Mouse (Mus musculus): ENCODE results near the gene Naa35. TPM values are rescaled to one million over a fixed set of nuclear protein-coding genes. Genes with fewer than 3 reads are reported as not detected.

Gene Naa35
- polyA plus RNA-seq, 1 experiment from 2014 or later, result 130 TPM

- H3K27me3 ChIP-seq, result no peaks in the 10 kb centered on the region
- no peak overlapping the region for H3K4me3 ChIP-seq
- H3K4me1 ChIP-seq (replicated peaks), result no peaks in the 10 kb centered on the region
- no peak overlapping the region for H3K9ac ChIP-seq
- no peaks in the 10 kb centered on the region for H3K9me3 ChIP-seq
- H3K36me3 ChIP-seq, result peaks cover 82% of the 10 kb centered on the region
- H3K4me2 ChIP-seq, result no peak overlapping the region
- WGBS, result 85% methylated on average over 4 of the region's 4 CpGs
- no peak overlapping the region for H3K27ac ChIP-seq (replicated peaks)
- ATAC-seq (ENCODE audit: low read depth), result no peak
These were observed 30.5 kb downstream of the Naa35 start for GRCm38 (mm10) chr13:59615554-59615953.

DNA sequence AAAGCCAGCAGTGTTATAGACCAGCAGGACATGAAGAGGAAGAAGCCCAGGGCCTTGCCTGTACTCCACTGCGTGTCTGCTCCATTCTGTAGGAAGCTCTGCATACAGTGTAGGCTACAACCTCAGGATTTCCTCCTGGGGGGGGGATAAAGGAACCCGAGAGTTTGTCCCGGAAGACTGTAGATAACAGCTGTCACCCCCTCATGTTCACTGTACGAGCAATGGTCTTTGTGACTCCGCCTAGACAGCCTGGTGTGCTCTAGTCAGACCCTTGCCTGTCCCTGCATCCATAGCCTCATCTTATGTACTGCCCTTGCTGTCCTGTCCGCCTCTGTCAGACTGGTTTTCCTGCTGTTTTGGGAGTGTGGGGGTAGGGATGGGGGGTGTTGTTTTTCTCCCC, 33.4 kb downstream of the Naa35 start:
- H3K4me3 ChIP-seq, result no peak overlapping the region
- peaks cover 82% of the 10 kb centered on the region for H3K36me3 ChIP-seq
- no peaks in the 10 kb centered on the region for H3K4me1 ChIP-seq (replicated peaks)
- no peak overlapping the region for H3K4me2 ChIP-seq
- H3K9me3 ChIP-seq, result no peaks in the 10 kb centered on the region
- H3K9ac ChIP-seq, result no peak overlapping the region
- H3K27me3 ChIP-seq, result no peaks in the 10 kb centered on the region
- 87% methylated on average over 6 of the region's 6 CpGs for WGBS
- ATAC-seq (ENCODE audit: low read depth), result no peak
- no peak overlapping the region for H3K27ac ChIP-seq (replicated peaks)

- Histone ChIP-seq H3K9me3 (no peaks in the 10 kb centered on the region), H3K4me3 (no peak overlapping the region), H3K9ac (no peak overlapping the region), H3K4me1 (replicated peaks) (no peaks in the 10 kb centered on the region), H3K27me3 (no peaks in the 10 kb centered on the region), H3K36me3 (peaks cover 88% of the 10 kb centered on the region), H3K27ac (replicated peaks) (no peak overlapping the region), H3K4me2 (no peak overlapping the region)
- no peak for ATAC-seq (ENCODE audit: low read depth)
- 95% methylated on average over 7 of the region's 7 CpGs for WGBS
These were observed 36.8 kb downstream of the Naa35 start for GRCm38 (mm10) chr13:59621643-59622489.

- H3K36me3 ChIP-seq, result peaks cover 88% of the 10 kb centered on the region
- ATAC-seq (ENCODE audit: low read depth), result no peak
- no peak overlapping the region for H3K9ac ChIP-seq
These were observed 39.3 kb downstream of the Naa35 start for GRCm38 (mm10) chr13:59624389-59624788.

GRCm38 (mm10) chr13:59624903-59625302, 39.8 kb downstream of the Naa35 start:
- Histone ChIP-seq H3K27me3 (no peaks in the 10 kb centered on the region), H3K36me3 (peaks cover 91% of the 10 kb centered on the region), H3K4me3 (no peak overlapping the region), H3K4me1 (replicated peaks) (no peaks in the 10 kb centered on the region), H3K4me2 (no peak overlapping the region), H3K9me3 (no peaks in the 10 kb centered on the region), H3K27ac (replicated peaks) (no peak overlapping the region), H3K9ac (no peak overlapping the region)
- WGBS, result 92% methylated on average over 5 of the region's 5 CpGs
- ATAC-seq (ENCODE audit: low read depth), result no peak

More at GRCm38 (mm10) chr13:59624389-59624788, 39.3 kb downstream of the Naa35 start:
- H3K9me3 ChIP-seq, result no peaks in the 10 kb centered on the region
- 88% methylated on average over 3 of the region's 3 CpGs for WGBS
- H3K4me2 ChIP-seq, result no peak overlapping the region
- H3K27ac ChIP-seq (replicated peaks), result no peak overlapping the region
- no peaks in the 10 kb centered on the region for H3K27me3 ChIP-seq
- no peak overlapping the region for H3K4me3 ChIP-seq
- no peaks in the 10 kb centered on the region for H3K4me1 ChIP-seq (replicated peaks)

GRCm38 (mm10) chr13:59626739-59627138, 41.7 kb downstream of the Naa35 start:
- H3K9me3 ChIP-seq, result no peaks in the 10 kb centered on the region

DNA sequence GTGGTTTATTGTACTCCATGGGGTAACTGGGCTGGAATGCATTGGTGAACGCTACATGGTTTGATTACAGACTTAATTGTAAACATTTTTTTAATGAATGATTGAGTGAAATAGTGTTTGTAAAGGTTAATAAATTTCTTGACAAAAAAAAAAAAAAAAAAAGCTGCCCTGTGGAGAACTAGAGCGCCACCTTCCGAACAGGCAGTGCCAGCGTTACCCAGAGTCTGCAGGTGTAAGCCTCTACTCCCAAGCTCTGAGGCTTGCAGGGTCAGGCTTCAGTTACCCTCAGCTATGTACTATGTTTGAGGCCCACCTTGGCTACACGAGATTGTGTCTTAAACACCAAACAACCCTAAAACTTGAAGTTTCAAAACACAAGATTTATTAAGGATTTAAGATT, 49.6 kb downstream of the Naa35 start:
- Histone ChIP-seq H3K4me3 (no peak overlapping the region), H3K4me2 (no peak overlapping the region), H3K4me1 (replicated peaks) (no peaks in the 10 kb centered on the region), H3K9ac (no peak overlapping the region), H3K27ac (replicated peaks) (no peak overlapping the region), H3K9me3 (no peaks in the 10 kb centered on the region), H3K36me3 (peaks cover 99% of the 10 kb centered on the region), H3K27me3 (no peaks in the 10 kb centered on the region)
- no peak for ATAC-seq (ENCODE audit: low read depth)
- 73% methylated on average over 5 of the region's 5 CpGs for WGBS

More at GRCm38 (mm10) chr13:59626739-59627138, 41.7 kb downstream of the Naa35 start:
- Histone ChIP-seq H3K27ac (replicated peaks) (no peak overlapping the region), H3K4me3 (no peak overlapping the region), H3K9ac (no peak overlapping the region), H3K4me1 (replicated peaks) (no peaks in the 10 kb centered on the region), H3K27me3 (no peaks in the 10 kb centered on the region), H3K36me3 (peaks cover 91% of the 10 kb centered on the region), H3K4me2 (no peak overlapping the region)
- ATAC-seq (ENCODE audit: low read depth), result no peak
- 94% methylated on average over 7 of the region's 7 CpGs for WGBS

DNA sequence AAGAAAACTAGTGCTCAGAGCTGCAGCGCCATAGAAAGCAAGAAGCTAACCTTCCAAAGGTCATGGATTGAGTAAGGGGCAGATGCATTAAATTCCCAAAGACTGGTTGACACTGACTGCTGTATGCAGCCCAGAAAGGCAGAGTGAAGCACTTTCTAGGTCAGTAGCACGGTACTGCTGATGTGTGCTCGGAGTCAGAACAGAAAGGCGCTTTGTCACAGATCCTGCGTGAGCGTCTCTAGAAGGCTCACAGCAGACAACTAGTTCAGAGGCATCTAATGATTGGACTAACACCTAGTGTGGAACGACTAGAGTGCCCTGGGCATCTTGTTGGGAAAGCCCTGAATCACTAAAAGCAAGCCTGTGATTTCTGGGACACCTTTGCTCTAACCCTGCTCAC, 52.7 kb downstream of the Naa35 start:
- no peak overlapping the region for H3K4me2 ChIP-seq
- H3K4me1 ChIP-seq (replicated peaks), result no peaks in the 10 kb centered on the region
- H3K27ac ChIP-seq (replicated peaks), result 0 out of 2 replicates have a peak overlapping the region, but pooled peaks have one; percentile 13
- H3K36me3 ChIP-seq, result peaks cover 95% of the 10 kb centered on the region
- H3K9ac ChIP-seq, result no peak overlapping the region
- H3K27me3 ChIP-seq, result no peaks in the 10 kb centered on the region
- H3K9me3 ChIP-seq, result no peaks in the 10 kb centered on the region
- WGBS, result 93% methylated on average over 7 of the region's 7 CpGs
- H3K4me3 ChIP-seq, result no peak overlapping the region
- no peak for ATAC-seq (ENCODE audit: low read depth)

DNA sequence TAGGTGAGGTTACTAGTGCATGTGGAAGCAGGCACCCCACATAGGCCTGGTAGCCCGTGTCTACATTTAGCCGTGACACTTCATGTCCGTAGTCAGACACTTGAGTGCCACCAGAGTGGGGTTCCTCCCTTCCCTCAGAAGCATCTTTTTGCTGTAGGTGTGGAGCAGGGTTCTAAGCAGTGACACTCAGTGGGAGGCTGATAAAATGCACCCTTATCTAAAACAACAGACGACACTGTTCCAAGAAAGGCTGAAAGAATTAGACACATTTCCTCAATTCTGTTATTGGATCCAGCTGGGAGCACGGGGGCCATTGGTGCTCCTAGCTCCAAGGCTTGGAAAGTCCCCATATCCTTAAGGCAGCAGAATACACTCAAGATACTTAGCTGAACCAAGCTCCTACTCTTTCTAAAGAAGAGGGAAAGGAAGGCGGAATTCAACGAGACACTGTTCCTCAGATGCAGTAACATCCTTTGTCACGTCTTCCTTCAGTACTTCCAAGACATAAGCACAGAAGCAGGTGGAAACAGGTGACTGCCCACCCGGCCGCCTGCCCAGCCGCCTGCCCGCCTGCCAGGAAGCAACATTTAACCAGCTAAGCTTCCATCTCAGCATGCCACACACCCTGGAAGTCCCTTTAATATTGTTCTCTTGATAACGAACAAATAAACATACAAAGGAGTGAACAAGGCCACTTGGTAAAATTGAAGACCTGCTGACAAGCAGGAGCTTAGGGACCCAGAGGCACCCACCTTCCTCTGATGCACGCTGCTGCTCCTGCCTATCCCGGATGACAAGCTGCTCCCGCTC, 54.5 kb downstream of the Naa35 start:
- H3K4me3 ChIP-seq, result no peak overlapping the region
- H3K4me2 ChIP-seq, result no peak overlapping the region
- H3K36me3 ChIP-seq, result peaks cover 82% of the 10 kb centered on the region
- H3K9ac ChIP-seq, result no peak overlapping the region
- ATAC-seq (ENCODE audit: low read depth), result no peak
- H3K9me3 ChIP-seq, result no peaks in the 10 kb centered on the region
- no peaks in the 10 kb centered on the region for H3K4me1 ChIP-seq (replicated peaks)
- WGBS, result 89% methylated on average over 16 of the region's 16 CpGs
- no peak overlapping the region for H3K27ac ChIP-seq (replicated peaks)
- H3K27me3 ChIP-seq, result no peaks in the 10 kb centered on the region

DNA sequence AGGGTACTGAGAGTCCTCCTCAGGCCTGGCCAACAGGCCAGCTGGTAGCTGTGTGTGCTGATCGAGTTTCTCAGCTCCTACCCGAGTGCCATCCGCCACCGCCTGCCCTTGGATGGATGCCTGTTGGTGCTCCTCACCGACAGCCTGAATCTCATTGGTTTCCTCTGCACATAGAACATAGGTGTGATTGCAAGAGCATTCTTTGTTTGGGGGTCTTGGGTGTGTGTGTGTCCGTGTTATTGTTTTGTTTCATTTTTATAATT, 55.0 kb downstream of the Naa35 start:
- Histone ChIP-seq H3K4me1 (replicated peaks) (no peaks in the 10 kb centered on the region), H3K36me3 (peaks cover 82% of the 10 kb centered on the region), H3K9ac (no peak overlapping the region), H3K4me3 (no peak overlapping the region), H3K27ac (replicated peaks) (no peak overlapping the region), H3K4me2 (no peak overlapping the region), H3K27me3 (no peaks in the 10 kb centered on the region), H3K9me3 (no peaks in the 10 kb centered on the region)
- WGBS, result 89% methylated on average over 6 of the region's 6 CpGs
- ATAC-seq (ENCODE audit: low read depth), result no peak

- Histone ChIP-seq H3K4me2 (no peak overlapping the region), H3K4me1 (replicated peaks) (no peaks in the 10 kb centered on the region), H3K9me3 (no peaks in the 10 kb centered on the region), H3K36me3 (peaks cover 78% of the 10 kb centered on the region), H3K27me3 (no peaks in the 10 kb centered on the region), H3K4me3 (no peak overlapping the region), H3K27ac (replicated peaks) (no peak overlapping the region), H3K9ac (no peak overlapping the region)
- WGBS, result 88% methylated on average over 2 of the region's 2 CpGs
- ATAC-seq (ENCODE audit: low read depth), result no peak
These were observed 57.8 kb downstream of the Naa35 start for GRCm38 (mm10) chr13:59642818-59643217.

GRCm38 (mm10) chr13:59645491-59645890, 60.4 kb downstream of the Naa35 start:
- Histone ChIP-seq H3K4me3 (no peak overlapping the region), H3K9me3 (no peaks in the 10 kb centered on the region), H3K9ac (no peak overlapping the region), H3K27me3 (no peaks in the 10 kb centered on the region), H3K27ac (replicated peaks) (no peak overlapping the region), H3K36me3 (peaks cover 74% of the 10 kb centered on the region), H3K4me1 (replicated peaks) (no peaks in the 10 kb centered on the region), H3K4me2 (no peak overlapping the region)
- ATAC-seq (ENCODE audit: low read depth), result no peak
- 92% methylated on average over 3 of the region's 3 CpGs for WGBS
